Mouse (Mus musculus) liver, embryonic 15.5 days (tissue): ENCODE measurements at regions not wholly inside any gene's neighbourhood (a gene's known extent, or its start where the extent isn't known, plus 50 kb on each side); places are given as distances from the start of the nearest gene placed in this dataset.
A peak's percentile ranks its signal among the peaks of the same experiment; 100 is the strongest.

Source experiments
- ATAC-seq: fragments of 200-750 bp; cut with Nextera tagmentation; 2 replicates; pipeline ENCODE4 v1.8.0; 2017; ENCODE audit warnings: moderate number of reproducible peaks, mild to moderate bottlenecking, moderate library complexity; ENCODE audit not compliant: insufficient read depth
- H3K27ac ChIP-seq: fragments of 300-500 bp; sonication (generic); replicated peaks from 2 replicates; pipeline ENCODE4 v1.5.1; 2015; ENCODE audit warnings: mild to moderate bottlenecking, inconsistent platforms
- H3K27me3 ChIP-seq: fragments of 300-500 bp; sonication (generic); 2 replicates; pipeline ENCODE4 v1.6.1; 2015; ENCODE audit warnings: mild to moderate bottlenecking, inconsistent platforms
- H3K36me3 ChIP-seq: fragments of 300-500 bp; sonication (generic); replicated peaks from 2 replicates; pipeline ENCODE4 v1.6.1; 2015; ENCODE audit warnings: moderate library complexity, mild to moderate bottlenecking, inconsistent platforms
- H3K4me1 ChIP-seq: fragments of 300-500 bp; sonication (generic); replicated peaks from 2 replicates; pipeline ENCODE4 v1.6.1; 2015; ENCODE audit warnings: inconsistent platforms
- H3K4me2 ChIP-seq: fragments of 300-500 bp; sonication (generic); 2 replicates; pipeline ENCODE4 v1.6.1; 2015; ENCODE audit warnings: moderate library complexity, mild to moderate bottlenecking, inconsistent platforms
- H3K4me3 ChIP-seq: fragments of 300-500 bp; sonication (generic); replicated peaks from 2 replicates; pipeline ENCODE4 v1.5.1; 2015; ENCODE audit warnings: mild to moderate bottlenecking, inconsistent platforms
- H3K9ac ChIP-seq: fragments of 300-500 bp; sonication (generic); 2 replicates; pipeline ENCODE4 v1.6.1; 2015; ENCODE audit warnings: moderate library complexity, mild to moderate bottlenecking, inconsistent platforms
- H3K9me3 ChIP-seq: fragments of 300-500 bp; sonication (generic); replicated peaks from 2 replicates; pipeline ENCODE4 v1.6.1; 2016; ENCODE audit warnings: inconsistent platforms
- WGBS: fragments of 180-500 bp; shearing (Covaris S2); methylation state at CpG from one replicate; pipeline ENCODE4 v1.1.7; 2015; ENCODE audit warnings: mixed read lengths; ENCODE audit not compliant: insufficient replicate concordance; 5-methylcytosine and 5-hydroxymethylcytosine counted together

DNA sequence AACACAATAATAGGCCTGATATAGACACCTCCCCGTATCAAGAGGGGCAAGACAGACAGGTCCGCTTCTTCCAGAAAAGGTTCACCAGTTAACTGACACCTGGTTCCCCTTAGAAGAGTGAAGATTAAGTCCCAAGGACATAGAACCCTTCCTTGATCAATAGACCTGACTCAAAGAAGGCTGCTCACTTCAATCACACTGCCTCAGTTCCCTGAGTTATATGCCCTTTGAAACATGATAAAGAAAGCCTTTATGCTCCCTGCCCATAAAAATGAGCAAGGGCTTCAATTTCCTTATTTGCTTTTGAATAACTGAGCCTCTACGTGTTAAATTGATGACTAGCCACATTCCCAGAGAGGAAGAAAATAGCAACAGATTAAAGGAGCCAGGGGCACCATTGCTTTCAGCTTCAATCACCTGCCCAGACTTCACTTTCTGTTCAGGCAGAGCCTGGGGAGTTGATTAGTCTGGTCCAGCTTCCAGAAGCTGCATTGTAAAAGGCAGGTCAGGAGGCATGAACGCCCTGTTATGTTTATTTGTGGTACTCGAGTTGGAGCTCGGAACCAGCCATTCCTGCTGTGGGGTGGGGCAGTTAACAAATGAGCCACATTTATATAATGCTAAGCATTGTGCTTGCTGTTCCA, 125.7 kb downstream of the Rap2a start:
- Histone ChIP-seq H3K27me3 (no peaks in the 10 kb centered on the region), H3K4me3 (no peak overlapping the region), H3K27ac (no peak overlapping the region), H3K9ac (no peak overlapping the region), H3K9me3 (no peaks in the 10 kb centered on the region), H3K4me1 (no peaks in the 10 kb centered on the region), H3K4me2 (no peak overlapping the region), H3K36me3 (no peaks in the 10 kb centered on the region)
- no peak for ATAC-seq
- WGBS = 55% methylated on average over 6 of the region's 6 CpGs

DNA sequence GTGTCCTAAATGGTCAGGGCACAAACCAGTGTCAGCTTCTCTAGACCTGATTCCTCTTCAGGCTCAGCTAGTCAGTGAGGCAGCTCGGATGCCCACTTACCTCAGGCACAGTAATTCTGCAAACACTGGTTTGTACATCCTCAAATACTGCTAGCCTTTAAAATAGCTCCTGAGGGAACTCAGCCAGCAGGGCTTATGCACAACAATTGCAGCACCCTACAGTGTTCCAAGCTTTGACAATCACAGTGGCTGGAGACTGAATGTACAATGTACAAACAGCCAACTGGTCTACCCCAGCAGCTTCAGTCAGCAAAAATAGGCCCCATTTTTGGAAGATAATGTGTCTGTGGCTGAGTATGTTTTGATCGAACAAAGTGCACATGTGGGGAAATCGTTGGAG, 129.6 kb downstream of the Rap2a start:
- ATAC-seq = no peak
- Histone ChIP-seq H3K4me1 (no peaks in the 10 kb centered on the region), H3K4me3 (no peak overlapping the region), H3K36me3 (no peaks in the 10 kb centered on the region), H3K9ac (no peak overlapping the region), H3K9me3 (no peaks in the 10 kb centered on the region), H3K27ac (no peak overlapping the region), H3K4me2 (no peak overlapping the region), H3K27me3 (no peaks in the 10 kb centered on the region)
- WGBS = 61% methylated on average over 3 of the region's 3 CpGs

DNA sequence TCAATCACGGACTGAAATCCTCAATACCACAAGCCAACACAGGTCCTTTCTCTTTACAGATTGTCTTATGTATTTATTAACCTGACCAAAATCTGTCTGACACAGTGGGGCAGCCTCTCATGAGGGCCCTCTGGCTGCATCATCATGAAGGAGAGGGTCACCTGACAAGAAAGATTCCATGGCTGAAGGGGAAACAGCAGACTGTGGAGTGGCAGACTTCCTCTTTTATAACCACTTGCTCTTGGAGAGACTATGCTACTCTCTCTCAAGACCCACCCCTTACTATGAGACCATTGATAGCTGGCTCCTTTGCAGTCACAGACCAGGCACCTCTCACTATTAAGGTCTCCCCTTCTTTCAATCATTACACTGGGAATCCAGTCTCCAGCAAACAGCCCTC, 133.1 kb downstream of the Rap2a start:
- no peaks in the 10 kb centered on the region for H3K27me3 ChIP-seq
- H3K9me3 ChIP-seq = no peaks in the 10 kb centered on the region
- ATAC-seq = no peak
- H3K4me2 ChIP-seq = no peak overlapping the region
- H3K27ac ChIP-seq = no peak overlapping the region
- no peaks in the 10 kb centered on the region for H3K36me3 ChIP-seq
- no peak overlapping the region for H3K9ac ChIP-seq
- H3K4me3 ChIP-seq = no peak overlapping the region
- H3K4me1 ChIP-seq = no peaks in the 10 kb centered on the region
- WGBS = 73% methylated on average over 1 of the region's 1 CpGs

- Histone ChIP-seq H3K4me3 (no peak overlapping the region), H3K27ac (no peak overlapping the region), H3K9ac (no peak overlapping the region), H3K27me3 (no peaks in the 10 kb centered on the region), H3K36me3 (no peaks in the 10 kb centered on the region), H3K4me2 (no peak overlapping the region), H3K4me1 (no peaks in the 10 kb centered on the region), H3K9me3 (no peaks in the 10 kb centered on the region)
- ATAC-seq = no peak
- 72% methylated on average over 9 of the region's 9 CpGs for WGBS
Measured at GRCm38 (mm10) chr14:120626223-120626935, 148.1 kb downstream of the Rap2a start.

DNA sequence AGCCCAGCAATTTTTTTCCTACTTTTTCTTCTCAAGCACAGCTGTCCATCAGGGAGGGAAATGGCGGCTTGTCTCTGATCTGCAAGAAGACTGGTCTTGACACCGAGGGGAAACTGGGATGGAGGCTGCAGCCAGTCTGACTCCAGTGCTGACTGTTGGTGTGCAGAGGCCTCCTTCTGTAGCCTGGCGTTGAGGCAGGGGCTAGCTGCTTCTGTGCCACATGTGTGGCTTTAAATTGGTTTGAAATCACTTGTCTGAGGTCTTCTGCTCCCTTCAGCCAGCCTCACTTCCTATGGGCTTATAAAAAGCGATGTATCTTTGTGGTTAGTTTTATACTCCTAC, 148.7 kb downstream of the Rap2a start:
- WGBS = 58% methylated on average over 4 of the region's 4 CpGs
- Histone ChIP-seq H3K27ac (no peak overlapping the region), H3K4me3 (no peak overlapping the region), H3K9ac (no peak overlapping the region), H3K4me1 (no peaks in the 10 kb centered on the region), H3K36me3 (no peaks in the 10 kb centered on the region), H3K4me2 (no peak overlapping the region), H3K27me3 (no peaks in the 10 kb centered on the region), H3K9me3 (no peaks in the 10 kb centered on the region)
- no peak for ATAC-seq

GRCm38 (mm10) chr14:120632771-120633170, 154.5 kb downstream of the Rap2a start:
- H3K27me3 ChIP-seq = no peaks in the 10 kb centered on the region
- no peaks in the 10 kb centered on the region for H3K9me3 ChIP-seq
- H3K36me3 ChIP-seq = no peaks in the 10 kb centered on the region
- no peak for ATAC-seq
- no peak overlapping the region for H3K9ac ChIP-seq
- H3K4me1 ChIP-seq = no peaks in the 10 kb centered on the region
- no peak overlapping the region for H3K4me3 ChIP-seq
- no peak overlapping the region for H3K4me2 ChIP-seq
- no peak overlapping the region for H3K27ac ChIP-seq
- 80% methylated on average over 5 of the region's 5 CpGs for WGBS

DNA sequence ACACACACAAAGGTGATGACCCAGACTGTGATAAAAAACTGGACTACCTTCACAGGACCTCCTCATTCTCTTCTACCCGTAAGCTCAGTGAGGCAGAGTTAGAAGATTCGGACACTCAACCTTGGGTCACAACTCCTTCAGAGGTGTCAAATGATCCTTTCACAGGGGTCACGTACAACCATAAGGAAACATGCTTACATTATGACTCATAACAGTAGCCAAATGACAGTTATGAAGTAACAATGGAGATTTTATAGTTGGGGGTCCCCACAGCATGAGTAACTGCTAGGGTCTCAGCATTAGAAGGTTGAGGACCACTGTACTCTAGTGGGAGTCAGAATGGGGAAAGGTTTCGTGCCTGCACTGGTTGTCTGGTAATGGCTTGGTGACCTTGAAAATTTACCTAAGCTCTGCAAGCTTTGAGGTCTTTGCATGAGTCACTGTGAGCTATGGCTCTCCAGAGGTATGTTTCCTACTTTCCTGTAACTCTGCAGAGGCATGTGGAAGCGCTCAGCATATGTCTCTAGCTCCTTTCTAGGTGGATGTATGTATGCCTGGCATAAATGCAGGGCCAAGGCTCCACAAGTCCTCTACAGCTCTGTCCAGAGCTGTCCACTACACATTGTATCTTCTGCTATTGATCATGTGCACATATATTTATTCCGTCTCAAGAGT, 158.6 kb downstream of the Rap2a start:
- Histone ChIP-seq H3K27ac (no peak overlapping the region), H3K27me3 (no peaks in the 10 kb centered on the region), H3K9ac (no peak overlapping the region), H3K4me1 (no peaks in the 10 kb centered on the region), H3K4me3 (no peak overlapping the region), H3K9me3 (no peaks in the 10 kb centered on the region), H3K36me3 (no peaks in the 10 kb centered on the region), H3K4me2 (no peak overlapping the region)
- WGBS = 65% methylated on average over 6 of the region's 6 CpGs
- ATAC-seq = no peak

DNA sequence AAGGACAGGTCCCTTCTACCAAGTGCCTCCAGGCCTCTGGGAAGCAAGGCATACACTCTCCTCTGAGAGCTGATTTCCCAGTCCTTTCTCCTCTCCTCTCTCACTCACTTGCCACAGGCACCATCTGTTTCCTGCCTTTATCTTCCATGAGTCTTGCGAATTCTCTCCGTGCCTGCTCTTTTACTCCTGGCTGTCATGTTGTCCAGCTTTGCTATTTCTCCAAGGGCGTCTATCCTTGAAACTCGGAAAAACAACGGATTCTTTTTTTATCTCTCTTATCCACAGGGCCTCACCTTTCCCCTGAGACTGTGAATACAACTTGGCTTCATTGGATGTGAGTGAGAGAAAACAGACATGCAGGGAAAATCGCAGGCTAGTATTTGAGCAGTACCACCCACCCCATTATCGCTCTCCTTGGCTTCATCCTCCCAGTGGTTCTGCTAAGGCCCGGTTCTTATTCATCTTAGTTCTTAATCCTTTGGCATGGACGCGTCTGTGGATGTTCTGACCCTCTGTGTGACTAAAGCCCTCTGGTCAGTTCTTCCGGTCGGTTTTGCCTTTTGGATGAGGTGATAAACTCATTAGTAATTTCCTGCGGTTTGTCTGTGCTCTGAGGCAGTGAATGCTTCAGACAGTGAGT, 159.4 kb downstream of the Rap2a start:
- Histone ChIP-seq H3K27me3 (no peaks in the 10 kb centered on the region), H3K36me3 (no peaks in the 10 kb centered on the region), H3K9ac (no peak overlapping the region), H3K4me1 (no peaks in the 10 kb centered on the region), H3K4me3 (no peak overlapping the region), H3K27ac (no peak overlapping the region), H3K4me2 (no peak overlapping the region), H3K9me3 (no peaks in the 10 kb centered on the region)
- ATAC-seq = 0 out of 2 replicates have a peak, but pooled peaks have one; percentile 9
- WGBS = 18% methylated on average over 13 of the region's 13 CpGs

DNA sequence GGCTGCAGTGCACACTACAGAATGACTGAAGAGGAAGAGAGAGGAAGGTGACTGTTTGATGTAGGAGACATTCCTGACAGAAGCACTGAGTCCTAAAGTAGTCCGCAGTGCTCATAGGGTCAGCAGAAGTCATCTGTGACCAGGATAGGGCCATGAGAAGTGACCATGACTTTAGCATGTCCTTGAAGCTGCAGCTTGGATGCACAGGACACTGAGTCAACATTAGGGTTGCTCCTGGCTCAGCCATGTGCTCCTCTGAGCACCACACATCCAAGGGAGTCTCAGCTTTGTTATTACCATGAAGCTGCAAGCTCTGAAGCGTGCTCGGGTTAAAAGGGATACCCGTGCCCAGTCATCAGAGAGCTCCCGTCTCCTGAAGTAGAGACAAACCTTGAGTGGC, 164.3 kb downstream of the Rap2a start:
- Histone ChIP-seq H3K36me3 (no peaks in the 10 kb centered on the region), H3K9ac (no peak overlapping the region), H3K27ac (no peak overlapping the region), H3K4me1 (no peaks in the 10 kb centered on the region), H3K4me2 (no peak overlapping the region), H3K4me3 (no peak overlapping the region), H3K9me3 (no peaks in the 10 kb centered on the region), H3K27me3 (no peaks in the 10 kb centered on the region)
- WGBS = 61% methylated on average over 5 of the region's 5 CpGs
- no peak for ATAC-seq

- Histone ChIP-seq H3K4me3 (no peak overlapping the region), H3K4me1 (no peaks in the 10 kb centered on the region), H3K27ac (no peak overlapping the region), H3K27me3 (no peaks in the 10 kb centered on the region), H3K36me3 (no peaks in the 10 kb centered on the region), H3K9me3 (no peaks in the 10 kb centered on the region), H3K4me2 (no peak overlapping the region), H3K9ac (no peak overlapping the region)
- 57% methylated on average over 7 of the region's 7 CpGs for WGBS
- ATAC-seq = no peak
Measured at GRCm38 (mm10) chr14:120652034-120652433, 173.8 kb downstream of the Rap2a start.

DNA sequence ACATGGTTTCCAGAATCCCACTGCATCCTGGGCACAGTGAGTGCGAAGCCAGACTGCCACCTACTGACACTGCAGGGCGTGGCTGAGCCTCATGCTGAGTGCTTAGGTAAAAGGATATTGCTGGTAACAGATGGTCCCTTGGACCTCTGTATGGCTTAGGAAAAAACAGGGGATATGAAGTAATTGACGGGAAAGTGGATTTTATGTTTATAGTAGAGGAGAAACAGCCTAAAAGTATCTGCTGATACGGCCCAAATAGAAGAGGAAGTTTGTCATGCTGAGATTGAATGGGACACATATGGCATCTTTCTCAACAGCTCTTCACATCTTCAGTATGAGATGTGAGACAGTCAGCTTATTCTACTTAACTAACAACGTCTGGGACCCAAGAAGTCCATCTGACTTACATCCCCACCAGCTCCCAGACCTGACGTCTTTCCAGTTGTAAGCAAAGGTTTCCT, 182.1 kb downstream of the Rap2a start:
- Histone ChIP-seq H3K9ac (no peak overlapping the region), H3K4me3 (no peak overlapping the region), H3K4me2 (no peak overlapping the region), H3K4me1 (no peaks in the 10 kb centered on the region), H3K36me3 (no peaks in the 10 kb centered on the region), H3K9me3 (no peaks in the 10 kb centered on the region), H3K27ac (no peak overlapping the region), H3K27me3 (no peaks in the 10 kb centered on the region)
- no peak for ATAC-seq
- 45% methylated on average over 6 of the region's 6 CpGs for WGBS
